Mouse (Mus musculus) T-helper 1 cell (primary cell): Measurements from ENCODE around the gene Ptpn1.

Source experiments
- in situ Hi-C: fragments of 300-600 bp; cut with MboI, MseI; formaldehyde crosslinking; loops from one replicate; pipeline ENCODE4 v1.15.1; 2025; ENCODE audit warnings: high pct_unique_total_duplicates

The Ptpn1 gene

DNA sequence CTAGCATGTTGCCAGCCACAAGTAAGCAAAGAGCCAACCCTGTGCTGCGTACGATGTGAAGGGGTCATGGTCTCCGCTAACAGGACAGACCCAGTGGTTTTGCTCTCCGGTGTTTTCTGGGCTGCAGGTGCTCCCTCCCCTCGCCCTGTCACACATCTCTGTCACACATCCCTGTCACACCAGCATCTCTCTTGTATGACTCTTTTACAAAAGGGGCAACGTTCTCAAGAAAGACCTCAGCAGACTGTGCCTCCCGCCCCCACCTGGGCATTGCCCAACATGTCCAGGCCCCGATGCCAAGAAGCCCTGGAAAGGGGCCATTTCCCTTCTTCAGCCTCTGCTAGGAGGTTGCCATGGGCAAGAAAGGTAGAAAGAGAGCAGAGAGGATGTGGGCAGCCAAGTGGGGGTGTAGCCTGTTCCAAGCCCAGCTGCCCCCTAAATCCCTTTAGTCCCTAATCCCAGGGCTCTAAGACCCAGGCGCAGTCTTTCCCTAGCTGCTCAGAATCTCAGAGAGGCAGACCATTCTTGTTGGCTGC, 10.8 kb upstream of the Ptpn1 start:
- in situ Hi-C loops = no loop called here

DNA sequence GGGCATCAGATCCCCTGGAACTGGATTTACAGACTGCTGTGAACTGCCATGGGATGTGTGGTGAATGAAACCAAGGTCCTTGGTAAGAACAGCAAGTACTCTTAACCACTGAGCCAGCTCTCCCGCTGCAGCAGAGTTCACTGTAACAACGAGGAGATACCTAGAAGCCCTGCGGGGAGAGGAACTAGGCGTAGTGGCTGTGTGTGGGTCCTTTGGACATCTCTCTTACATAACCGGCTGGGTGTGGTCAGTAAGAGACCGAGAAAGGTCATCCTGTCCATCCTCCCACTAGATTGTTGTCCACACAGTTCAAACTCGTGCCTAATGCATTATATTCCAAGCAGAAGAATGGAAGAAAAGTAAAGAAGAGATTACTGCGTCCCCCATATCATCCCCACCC, 10.0 kb upstream of the Ptpn1 start:
- in situ Hi-C loops = no loop called here

DNA sequence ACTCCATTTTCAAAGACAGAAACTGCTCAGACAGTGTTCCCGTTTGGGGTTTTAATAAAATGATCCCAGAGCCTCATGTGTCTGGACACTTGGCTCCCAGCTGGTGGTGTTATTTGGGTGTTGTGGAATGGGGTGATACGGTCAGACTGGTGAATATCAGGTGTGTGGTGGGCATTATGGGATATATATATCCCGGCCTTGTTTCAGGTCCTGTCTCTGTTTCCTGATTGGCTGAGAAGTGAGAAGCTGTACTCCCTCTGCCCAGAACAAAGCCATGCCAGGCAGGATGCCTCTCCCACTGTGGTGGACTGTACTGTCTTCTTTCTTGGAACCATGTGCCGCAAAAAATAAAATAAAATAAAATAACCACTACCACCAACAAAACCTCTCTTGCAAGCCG, 7.8 kb upstream of the Ptpn1 start:
- in situ Hi-C loops = no loop called here

DNA sequence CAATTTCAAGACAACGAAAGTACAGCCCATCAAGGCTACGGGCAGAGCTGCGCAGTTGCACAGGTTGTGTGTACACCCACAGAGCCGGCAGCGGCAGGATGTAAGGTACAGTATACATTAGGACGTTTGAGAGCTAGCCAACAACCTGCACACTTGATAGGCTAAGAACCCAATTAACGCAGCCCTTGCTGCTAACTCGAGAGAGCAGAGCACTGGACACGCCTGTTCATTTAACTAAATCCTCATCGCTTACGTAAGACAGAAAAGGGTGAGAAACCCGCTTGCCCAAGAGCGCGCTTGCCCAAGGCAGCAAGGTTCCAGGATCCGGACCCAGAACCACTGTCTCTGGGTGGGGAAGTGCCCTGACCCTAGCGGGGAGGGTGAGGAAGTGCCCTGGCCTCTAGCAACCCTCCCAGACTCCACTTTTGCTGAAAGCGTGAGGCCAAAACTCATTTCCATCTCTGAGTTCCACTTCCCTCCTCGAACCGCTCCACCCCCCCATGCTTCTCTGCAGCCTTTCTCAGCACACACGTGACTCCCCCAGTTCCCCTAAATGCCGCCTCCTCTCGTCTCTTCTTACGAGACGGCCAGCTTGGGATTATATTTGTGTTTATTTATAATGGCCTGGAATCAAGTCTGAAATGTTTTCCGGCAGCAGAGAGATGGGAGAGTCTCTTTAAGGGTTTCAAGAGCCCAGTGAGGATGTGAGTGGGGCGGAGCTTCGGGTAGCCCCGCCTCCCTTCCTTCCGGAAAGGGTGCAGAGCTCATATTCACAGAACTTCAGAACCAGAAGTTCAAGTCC, 6.9 kb upstream of the Ptpn1 start:
- in situ Hi-C loops = no loop called here

DNA sequence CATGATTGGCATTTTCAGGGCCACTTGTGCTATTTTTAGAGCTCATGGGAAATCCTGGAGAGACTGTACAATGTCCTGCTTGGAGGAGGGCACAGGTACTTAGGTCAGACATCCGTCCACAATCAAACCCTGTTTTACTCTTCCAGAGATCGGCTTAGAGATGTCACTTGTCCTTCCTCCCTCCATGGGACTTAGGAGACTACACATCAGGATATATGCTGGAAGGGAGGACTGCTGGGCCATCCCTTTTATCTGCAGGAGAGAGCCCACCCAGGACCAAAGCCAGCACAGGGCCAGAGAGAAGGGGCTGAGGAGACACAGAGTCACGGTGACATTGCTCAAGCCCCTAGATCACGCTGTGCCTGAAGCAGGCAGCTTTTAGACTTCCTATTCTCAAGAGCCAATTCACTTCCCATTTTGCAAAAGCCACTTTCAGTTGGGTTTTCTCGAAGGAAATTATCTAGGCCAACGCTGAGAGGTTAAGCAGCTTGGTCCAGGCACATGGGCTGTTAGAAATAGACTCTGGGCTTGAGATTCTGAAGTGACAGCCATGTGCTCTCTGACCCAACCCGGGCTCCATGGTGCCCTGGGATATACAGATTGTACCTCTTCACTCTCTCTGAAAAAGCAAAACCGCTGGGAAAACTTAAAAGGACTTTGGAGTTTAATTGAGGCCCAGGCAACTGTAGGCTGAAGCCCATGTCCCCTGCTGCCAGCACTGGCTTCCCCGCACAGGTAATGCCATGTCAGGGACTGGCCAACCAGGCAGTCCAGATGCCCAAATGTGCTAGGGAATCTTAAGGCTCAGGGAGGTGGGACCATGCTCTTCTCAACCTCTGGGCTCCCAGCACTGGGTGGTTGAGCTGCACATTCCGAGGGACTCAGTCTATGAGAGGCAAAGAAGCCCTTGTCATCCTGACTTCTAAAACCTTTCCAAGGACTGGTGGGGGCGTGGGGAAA, 5.7 kb upstream of the Ptpn1 start:
- in situ Hi-C loops = no loop called here

DNA sequence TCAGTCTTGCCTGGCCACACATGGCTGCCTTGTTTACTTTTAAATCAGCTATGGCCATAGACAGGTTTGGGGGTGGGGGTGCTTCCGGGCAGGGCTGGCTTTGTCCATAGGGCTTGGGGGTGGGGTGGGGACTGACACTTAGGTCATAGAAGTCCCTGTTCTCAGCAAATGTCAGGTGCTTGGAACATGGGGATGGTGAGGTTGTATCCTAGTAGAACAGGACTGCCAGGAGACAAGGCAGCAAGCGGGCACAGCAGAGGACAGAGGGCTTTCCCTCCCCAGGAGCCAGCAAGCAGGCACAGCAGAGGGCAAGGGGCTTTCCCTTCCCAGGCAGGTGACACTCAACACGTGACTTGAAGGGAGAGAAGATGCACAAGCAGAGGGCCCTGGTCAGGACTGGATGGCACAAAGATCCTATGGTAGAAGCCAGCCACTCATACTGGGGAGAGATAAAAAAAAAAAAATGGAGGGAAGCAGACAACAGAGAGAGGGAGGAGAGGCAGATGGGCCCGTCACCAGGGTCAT, 3.8 kb upstream of the Ptpn1 start:
- in situ Hi-C loops = no loop called here

DNA sequence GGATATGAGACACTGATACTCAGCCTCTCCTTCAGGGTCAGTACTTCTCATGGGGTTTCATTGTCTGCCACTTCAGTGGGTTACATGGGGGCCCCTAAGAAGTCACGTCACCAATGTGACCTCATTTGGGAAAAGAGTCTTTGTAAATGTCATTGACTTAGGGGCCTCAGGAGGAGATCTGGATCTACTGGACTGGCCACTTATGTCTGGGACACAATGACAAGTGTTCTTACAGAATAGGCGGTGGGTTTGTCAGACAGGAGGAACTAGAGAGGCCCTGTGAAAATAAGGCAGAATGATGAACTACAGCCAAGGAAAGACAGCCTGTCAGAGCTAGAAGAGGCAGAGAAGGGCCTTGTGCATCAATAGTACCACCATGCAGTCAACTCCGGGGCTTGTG, 2.9 kb upstream of the Ptpn1 start:
- in situ Hi-C loops = no loop called here

DNA sequence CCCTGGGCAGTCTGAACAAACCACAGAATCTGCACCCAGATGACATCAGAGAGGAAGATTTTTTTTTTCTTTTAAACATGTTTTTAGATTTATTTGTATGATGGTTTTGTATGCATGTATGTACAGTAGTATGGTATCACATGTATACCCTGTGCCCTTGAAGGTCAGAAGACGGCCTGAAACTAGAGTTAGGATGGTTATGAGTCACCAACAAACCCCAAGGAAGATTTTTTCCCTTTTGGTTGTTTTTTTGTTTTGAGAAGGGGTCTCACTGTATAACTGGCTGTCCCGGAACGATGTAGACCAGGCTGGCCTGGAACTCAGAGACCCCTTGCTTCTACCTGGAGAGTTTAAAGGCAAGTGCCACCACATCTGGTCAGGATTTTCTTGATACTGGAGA, 882 bp upstream of the Ptpn1 start:
- in situ Hi-C loops = no loop called here

DNA sequence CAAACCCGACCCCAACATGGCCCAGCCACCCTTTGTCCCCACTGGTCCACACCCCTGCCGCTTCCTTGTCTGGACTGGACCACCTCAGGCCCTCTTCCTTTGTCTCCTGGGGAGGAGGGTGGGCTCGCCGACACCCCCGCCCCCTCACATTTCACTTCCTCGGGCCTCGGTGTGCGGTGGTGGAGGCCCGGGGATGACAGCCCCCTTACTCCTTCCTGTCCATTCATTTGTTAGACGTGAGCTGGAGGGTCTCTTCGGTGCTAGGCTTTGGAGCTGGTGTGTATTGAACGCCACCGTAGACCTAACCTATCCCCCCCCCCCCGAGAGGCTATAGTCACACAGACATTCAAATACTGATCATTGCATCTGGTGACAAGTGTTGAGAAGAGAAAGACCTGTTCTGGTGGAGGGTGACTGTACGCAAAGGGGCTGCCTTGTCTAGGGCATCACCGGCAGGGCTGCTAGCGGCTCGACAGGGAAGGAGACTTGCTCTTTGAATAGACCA, 922 bp downstream of the Ptpn1 start:
- in situ Hi-C loops = no loop called here

DNA sequence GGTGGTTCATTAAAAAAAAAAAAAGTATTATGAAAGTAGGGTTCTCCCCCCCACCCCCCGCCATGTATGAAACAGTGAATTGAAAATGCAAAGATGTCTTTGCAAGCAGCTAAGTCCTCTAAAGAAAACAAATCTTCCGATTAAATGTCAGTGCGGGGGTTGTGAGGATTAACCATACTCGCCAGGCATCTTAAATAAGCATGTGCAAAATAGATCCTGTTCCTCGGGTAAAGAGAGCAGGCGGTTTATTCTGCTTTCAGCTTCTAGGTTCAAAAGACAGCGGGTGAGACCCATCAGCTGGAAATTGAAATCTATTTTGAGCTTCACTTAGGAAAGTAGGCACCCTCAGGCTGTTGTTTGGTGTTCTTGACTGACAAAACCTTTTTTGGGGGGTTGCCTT, 1.5 kb downstream of the Ptpn1 start:
- in situ Hi-C loops = no loop called here

DNA sequence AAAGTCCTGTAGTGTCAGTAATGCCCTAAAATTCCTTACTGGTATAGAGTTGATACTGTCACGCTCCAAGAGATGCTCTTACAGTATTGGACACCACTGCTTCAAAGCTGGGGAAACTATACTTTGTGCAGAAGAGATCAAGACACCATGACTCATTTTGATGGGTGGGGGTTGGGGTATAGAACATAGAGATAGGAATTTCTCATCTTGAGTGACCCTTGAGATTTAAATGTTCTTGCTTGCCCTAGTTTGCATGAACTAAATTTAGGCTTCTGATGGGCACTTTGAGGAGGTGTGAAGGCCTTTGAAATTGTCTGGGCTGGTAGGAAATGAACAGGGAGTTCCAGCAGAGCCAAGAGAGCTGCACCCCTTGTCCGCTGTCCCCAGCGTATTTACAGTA, 4.1 kb downstream of the Ptpn1 start:
- in situ Hi-C loops = no loop called here

DNA sequence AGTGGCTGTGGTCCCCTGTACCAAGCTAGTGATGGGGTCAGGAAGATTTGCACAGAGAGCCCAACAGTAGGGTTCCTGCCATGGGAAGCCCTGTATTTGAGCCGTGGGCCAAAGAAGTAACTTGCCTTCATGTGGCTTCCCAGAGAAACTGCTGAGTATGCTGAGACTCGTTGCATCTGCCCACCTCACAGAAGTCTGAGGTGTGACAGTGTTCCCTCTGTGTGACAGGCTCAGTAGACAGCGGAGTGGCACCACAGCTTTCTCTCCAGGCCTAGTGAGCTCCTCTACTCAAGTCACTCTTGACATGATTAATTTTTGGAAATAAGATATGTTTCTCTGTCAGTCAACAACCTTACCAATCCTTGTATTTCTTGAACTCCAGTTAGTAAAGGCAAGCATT, 6.9 kb downstream of the Ptpn1 start:
- in situ Hi-C loops = no loop called here

DNA sequence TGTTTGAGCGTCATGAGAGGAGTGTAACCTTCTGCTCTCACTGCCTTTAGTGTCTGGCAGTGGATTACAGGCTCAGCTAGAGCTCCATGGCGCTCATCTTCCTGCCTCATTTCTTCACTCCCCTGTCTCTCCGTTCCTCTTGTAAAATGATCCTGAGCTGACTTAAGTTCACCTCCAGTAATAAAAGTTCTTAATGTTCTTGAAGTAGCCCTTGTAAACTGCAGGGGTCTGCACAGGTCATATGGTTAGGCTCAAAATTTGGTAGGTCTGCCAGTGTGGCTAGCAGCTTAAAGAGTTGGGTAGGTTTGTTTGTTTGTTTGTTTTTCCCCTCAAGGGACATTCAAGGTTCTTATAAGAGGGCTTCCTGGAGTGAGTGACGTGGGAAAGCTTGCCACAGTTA, 7.3 kb downstream of the Ptpn1 start:
- in situ Hi-C loops = no loop called here

DNA sequence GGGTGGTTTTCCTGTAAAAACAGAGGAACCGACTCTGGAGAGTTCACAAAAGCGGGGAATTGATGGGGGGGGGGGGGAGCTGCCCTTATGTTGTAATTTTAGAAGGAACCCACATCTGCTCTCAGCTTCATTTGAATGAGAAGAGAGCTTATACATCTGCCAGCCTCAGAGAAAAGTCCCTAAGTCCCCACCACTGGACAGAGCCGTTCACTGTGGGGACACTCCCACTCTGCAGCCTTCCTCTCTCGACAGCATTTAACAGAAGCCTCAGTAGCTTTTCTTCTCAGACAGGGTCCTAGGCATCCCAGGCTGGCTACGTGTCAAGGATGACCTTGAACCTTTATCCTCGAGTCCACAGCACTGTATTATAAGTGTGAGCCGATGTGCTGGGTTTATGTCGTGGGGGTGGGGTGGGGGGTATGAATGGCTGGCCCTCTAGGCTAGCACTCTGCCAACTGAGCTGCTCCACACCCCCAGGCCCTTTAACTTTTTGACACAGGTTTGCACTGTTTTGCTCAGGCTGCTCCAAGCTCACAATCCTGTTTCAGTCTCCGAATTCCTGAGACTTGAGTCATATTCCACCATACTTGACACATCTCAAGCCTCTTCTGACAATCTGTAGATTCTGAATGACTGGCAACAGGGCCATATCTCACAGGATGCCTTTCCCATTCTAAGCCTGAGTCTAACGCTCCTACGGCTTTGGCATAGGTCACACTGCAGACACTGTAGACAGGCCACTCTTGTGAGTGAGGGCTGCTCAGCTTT, 8.0 kb downstream of the Ptpn1 start:
- in situ Hi-C loops = no loop called here

DNA sequence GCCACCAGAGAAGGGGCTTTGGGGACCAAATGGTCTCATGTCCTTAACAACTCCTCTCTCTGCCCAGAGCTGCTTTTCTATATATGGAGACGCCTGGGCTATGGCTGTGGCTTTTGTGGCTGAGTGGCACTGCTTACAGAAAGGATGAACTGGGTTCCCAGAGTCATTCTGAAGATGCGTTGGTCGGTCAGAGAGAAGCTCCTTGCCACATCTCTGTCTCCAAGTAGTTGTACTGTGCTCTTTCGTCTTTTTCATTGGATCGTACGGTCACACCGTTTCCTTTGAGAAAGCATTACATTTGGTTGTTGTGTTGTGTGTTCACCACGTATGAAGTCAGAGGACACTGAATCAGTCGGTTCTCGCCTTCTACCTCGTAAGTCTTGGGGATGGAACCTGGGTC, 8.8 kb downstream of the Ptpn1 start:
- in situ Hi-C loops = no loop called here

DNA sequence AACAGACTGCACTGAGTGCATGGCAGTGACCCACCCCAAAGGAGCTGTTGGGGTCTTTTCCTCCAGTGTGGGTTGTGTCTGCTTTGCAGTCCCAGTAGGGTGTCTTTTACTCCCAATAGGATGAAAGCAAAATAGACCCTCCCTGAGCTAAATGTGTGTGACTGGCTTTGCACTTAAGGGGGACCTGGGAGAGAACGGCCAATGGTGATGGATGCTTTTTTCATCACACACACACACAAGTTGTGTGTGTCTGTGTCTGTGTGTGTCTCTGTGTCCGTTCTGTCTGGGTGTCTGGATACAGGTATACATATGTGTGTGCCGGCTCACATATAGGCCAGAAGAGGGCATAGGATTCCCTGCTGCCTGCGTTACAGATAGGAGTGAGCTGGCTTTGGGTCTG, 9.5 kb downstream of the Ptpn1 start:
- in situ Hi-C loops = no loop called here

DNA sequence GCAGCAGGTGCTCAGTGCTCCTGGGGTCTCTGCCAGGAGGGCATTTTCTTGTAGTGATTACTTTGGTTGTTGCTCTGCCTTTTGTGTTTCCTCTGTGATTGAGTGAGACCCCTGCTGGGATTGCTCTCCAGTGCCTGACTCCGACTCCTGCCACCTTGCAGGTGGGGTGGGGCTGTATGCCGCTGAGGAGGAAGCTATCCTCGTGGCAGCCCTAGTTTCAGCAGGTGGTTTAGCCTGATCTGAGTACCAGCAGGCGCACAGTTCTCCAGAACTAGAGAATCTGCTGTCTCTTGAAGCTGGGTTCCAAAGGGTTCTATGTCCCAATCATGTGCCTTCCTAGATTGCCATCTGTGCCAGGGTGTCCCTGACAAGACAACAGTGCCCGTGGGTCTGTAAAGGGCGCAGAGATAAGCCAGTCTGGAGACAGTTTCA, 9.9 kb downstream of the Ptpn1 start:
- in situ Hi-C loops = no loop called here

DNA sequence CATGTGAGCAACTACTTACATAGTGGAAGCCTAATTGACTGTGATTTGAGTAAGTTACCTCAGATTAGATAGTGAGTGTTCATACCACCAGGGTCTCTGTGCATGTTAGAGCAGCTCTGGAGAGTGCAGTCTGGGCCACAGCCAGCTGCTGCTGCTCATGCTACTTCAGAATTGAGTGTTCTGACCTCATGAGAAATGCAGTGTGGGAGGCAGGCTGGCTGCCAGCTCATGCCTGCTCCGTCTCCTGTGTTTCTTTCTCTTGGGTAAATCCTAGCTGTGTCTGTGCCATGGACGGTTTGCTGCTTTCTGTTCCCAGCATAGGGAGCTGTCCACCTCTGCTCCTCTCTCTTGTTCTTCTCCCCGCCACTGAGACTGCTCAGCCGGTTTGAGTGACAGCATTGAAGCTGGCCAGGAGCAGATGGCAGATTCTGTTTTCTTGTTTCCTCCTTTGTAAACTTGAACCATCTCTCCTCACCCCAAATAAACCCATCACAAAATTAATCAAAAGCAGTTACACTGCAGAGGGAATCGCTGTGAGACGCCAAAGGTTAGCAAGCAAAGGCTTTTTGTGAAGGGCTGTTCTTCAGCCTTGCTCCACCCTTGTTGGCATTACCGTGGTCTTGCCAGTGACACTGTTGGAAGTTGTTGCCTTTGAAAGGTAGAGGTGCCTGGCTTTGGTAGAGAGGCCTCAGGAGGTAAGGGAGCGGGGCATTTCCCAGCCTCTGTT, 10.5 kb downstream of the Ptpn1 start:
- in situ Hi-C loops = no loop called here

DNA sequence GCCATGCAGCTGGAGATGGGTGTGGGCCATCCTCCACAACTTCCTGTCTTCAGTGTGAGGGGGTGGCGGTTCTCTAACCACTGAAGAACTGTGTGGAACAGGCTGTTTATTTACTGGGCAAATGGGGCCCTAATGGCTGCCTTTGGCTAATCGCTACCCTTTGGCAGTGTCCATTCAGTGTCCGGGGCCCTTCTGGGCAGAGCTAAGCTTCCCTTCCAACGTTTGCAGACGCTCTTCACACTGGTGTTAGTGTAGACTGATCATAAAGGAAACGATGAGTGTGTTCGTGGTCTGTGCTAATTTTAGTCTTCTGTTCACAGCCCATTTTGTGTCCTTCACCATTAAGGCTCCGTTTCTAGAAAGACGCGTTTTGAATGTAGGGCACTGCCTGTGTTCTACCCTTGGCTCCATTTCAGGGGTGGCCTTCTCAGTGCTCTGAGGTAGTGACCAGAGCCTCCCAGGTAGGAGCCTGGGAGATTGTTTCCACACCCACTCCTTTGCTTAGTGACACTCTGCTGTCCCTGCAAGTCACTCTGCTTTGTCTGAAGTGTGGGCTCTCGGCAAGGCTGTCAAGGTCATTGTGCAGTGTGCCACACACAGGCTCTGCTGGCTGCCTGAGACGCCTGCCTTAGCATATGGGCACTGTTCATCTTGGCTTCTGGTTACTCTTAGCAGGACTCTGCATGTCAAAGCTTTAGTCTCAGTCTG, 11.2 kb downstream of the Ptpn1 start:
- in situ Hi-C loops = no loop called here

DNA sequence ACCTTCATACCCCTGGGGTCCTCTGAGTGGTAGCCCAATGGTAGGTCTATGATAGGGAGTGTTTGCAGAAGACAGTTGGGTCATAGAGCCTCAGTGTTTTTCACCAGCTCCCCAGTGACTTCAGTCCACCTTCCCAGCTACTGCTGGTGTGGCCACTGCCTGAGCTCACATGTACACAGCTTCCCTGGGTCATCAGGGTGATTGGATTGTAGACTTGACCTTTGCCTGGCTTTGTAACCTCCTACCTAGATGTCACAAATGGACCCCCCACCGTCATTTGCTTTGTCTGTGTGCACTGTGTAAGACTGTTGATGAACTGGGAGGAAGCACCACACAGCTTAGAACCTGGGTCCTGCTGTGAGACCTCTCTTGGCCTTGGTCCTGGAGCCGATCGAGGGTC, 12.3 kb downstream of the Ptpn1 start:
- in situ Hi-C loops = no loop called here
